Mouse (Mus musculus) small intestine, adult 2 months (tissue): Measurements from ENCODE around the gene Add3. TPM values are rescaled to one million over a fixed set of nuclear protein-coding genes. Genes with fewer than 3 reads are reported as not detected.

ENCODE experiments used
- H3K27ac ChIP-seq: fragments of 200-500 bp; 2 replicates; pipeline ENCODE4 v1.5.1; 2012; ENCODE audit warnings: low read depth, low read length, control low read depth, inconsistent platforms; ENCODE audit not compliant: insufficient read depth
- H3K27me3 ChIP-seq: fragments of 200-500 bp; 2 replicates; pipeline ENCODE4 v1.6.1; 2012; ENCODE audit warnings: mild to moderate bottlenecking, moderate library complexity, low read length, inconsistent platforms; ENCODE audit not compliant: control insufficient read depth, insufficient read depth
- H3K36me3 ChIP-seq: fragments of 200-500 bp; 2 replicates; pipeline ENCODE4 v1.6.1; 2012; ENCODE audit warnings: mild to moderate bottlenecking, low read length, control low read depth, inconsistent platforms; ENCODE audit not compliant: control insufficient read depth, insufficient read depth
- H3K4me1 ChIP-seq: fragments of 200-500 bp; 2 replicates; pipeline ENCODE4 v1.6.1; 2012; ENCODE audit warnings: low read length, inconsistent platforms, mixed read lengths; ENCODE audit not compliant: control insufficient read depth, insufficient read depth, insufficient read length
- H3K4me3 ChIP-seq: fragments of 200-500 bp; 2 replicates; pipeline ENCODE4 v1.5.1; 2012; ENCODE audit warnings: low read depth, mild to moderate bottlenecking, control low read depth, inconsistent platforms, low read length, moderate library complexity
- CTCF ChIP-seq: fragments of 200-500 bp; IDR thresholded peaks from 2 replicates; pipeline ENCODE4 v1.5.1; 2012; ENCODE audit warnings: low read depth, mild to moderate bottlenecking, control low read depth, inconsistent platforms, low read length, moderate library complexity, mixed read lengths; ENCODE audit not compliant: insufficient replicate concordance, insufficient read length; ENCODE audit errors: extremely low read depth
- POLR2A ChIP-seq: fragments of 200-500 bp; IDR thresholded peaks from 2 replicates; pipeline ENCODE4 v1.6.1; 2012; ENCODE audit warnings: low read depth, mild to moderate bottlenecking, control low read depth, inconsistent platforms, low read length, moderate library complexity
- WGBS: fragments of 180-500 bp; shearing (Covaris S2); methylation state at CpG from one replicate; pipeline ENCODE4 v1.1.7; 2018; 5-methylcytosine and 5-hydroxymethylcytosine counted together
- polyA plus RNA-seq: library from polyadenylated mRNA; depleted of rRNA; stranded (reverse); fragments of >200 nt; gene quantifications from 2 replicates; pipeline ENCODE4 v1.2.3, GENCODE M21; 2012

Gene Add3
- polyA plus RNA-seq, 1 experiment = 20.2 TPM

DNA sequence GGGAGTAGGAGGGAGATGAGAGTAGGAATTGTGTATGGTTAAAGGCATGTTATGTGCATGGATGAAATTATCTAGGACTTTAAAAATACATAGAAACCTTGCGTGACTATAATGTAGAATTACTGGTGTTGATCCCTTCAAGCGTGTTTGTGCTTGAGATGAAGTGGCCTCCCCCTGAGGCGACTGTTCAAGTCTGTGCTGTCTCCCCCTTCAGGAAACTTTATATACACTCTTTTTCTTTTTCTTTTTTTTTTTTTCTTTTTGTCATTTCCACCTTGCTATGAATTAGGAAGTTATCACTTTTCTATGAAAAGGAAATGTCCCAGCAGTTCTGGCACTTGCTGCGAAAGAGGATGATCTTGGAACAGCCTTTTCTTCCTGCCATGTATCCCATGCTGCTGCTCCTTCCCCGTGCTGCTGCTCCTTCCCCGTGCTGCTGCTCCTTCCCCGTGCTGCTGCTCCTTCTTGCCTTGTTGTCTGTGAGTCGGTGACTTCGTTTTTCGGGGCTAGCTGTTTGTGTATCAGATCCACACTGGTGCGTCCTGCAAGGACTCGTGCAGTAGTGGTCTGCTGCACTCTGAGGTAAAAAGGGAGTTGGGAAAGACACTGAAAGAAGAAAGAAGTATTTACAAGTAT lies 40.0 kb downstream of the Add3 start:
- no peak overlapping the region for H3K27ac ChIP-seq
- WGBS = 74% methylated on average over 12 of the region's 12 CpGs

DNA sequence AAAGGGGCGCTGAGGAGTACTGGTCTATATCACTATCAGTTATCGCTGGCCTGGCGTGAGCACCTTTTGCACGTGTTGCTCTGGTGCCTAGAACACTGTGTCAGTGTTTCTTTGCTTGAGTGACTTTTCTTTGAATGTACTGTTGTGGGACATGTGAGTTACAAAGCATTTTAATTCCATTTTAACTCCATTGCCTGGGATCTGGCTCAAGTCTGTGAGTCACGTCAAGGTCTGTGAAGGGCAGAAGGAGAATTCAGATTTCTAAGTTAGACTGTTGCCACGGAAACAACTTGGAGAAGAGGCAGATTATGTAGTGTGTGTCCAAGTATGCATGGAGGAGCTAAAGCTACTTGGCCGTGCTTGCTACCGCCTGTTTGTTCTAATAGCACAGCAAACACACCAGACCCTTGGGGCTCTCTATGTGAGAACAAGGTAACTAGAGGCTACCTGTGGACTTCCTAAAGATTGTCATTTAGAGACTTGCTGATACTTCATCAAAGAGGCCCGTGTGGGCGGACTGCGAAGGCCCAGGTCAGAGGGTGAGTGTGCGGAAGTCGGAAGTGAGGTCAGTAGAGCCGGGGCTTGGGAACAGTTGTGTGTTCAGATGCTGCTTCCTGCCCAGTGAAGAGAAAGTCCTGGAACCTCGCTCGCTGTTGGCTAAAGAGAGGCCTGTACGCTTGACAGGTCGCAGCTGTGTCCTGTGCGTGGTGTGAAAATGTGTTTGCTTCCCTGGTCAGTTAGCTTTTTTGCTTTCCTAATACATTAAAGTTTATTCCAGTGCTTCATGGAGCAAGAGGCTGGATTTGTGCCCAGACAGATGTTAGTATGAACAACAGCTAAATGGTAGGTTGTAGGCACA lies 41.0 kb downstream of the Add3 start:
- H3K27ac ChIP-seq = peak overlapping the region; percentile 18; the same call in 1 of the 2 replicates

More for the DNA sequence above, 40.0 kb downstream of the Add3 start:
- Histone ChIP-seq H3K4me1 (peaks cover 19% of the 10 kb centered on the region; the same call in 1 of the 2 replicates), H3K27me3 (no peaks in the 10 kb centered on the region), H3K36me3 (no peaks in the 10 kb centered on the region), H3K4me3 (no peak overlapping the region)
- TF ChIP-seq POLR2A = no peak
- no peak for TF ChIP-seq CTCF

DNA sequence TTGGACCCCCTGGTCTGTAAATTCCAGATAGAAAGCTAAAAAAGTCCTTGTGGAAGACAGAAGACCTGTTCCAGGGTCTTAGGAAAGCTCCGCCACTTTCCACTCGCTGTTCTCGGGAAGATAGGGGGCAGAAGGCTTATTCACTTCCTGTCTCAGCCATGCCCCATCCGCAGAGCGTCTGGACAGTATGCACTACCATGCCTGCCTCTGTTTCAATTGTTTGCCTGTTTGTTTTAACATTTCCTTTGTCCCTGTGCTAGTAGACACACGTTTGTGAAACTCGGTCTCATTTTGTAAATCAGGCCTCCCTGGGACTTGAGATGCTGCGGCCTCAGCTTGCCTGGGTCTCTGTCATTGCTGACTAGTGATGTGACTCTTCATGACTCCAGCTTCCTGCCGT lies 43.4 kb downstream of the Add3 start:
- Histone ChIP-seq H3K4me3 (no peak overlapping the region), H3K36me3 (no peaks in the 10 kb centered on the region), H3K4me1 (peaks cover 22% of the 10 kb centered on the region; the same call in 1 of the 2 replicates), H3K27ac (peak overlapping the region; percentile 36; the same call in 1 of the 2 replicates), H3K27me3 (no peaks in the 10 kb centered on the region)
- TF ChIP-seq CTCF (no peak), POLR2A (no peak)
- WGBS = 64% methylated on average over 9 of the region's 9 CpGs

More for the DNA sequence above, 41.0 kb downstream of the Add3 start:
- TF ChIP-seq POLR2A (no peak), CTCF (no peak)
- H3K36me3 ChIP-seq = no peaks in the 10 kb centered on the region
- 74% methylated on average over 19 of the region's 19 CpGs for WGBS
- peaks cover 19% of the 10 kb centered on the region; the same call in 1 of the 2 replicates for H3K4me1 ChIP-seq
- H3K4me3 ChIP-seq = no peak overlapping the region
- no peaks in the 10 kb centered on the region for H3K27me3 ChIP-seq

DNA sequence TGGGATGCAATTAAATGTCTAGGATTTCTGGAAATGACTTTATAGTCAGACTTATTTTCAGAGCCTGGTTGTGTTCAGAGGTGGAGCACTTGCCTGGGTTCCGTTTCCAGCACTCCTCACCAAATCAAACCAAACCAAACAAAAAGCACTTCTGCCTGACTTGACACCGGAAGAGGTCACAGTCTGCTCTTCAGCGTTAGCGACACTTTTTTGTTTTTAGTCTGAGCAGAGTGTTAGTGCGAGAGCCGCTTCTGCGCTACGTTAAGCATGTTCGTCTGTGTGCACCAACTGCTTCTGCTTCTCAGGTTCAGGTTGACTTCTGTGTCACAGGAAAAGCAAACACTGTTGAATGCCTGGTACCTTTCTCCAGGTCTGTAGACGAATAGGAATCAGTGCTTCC lies 44.0 kb downstream of the Add3 start:
- H3K4me1 ChIP-seq = peaks cover 22% of the 10 kb centered on the region; the same call in 1 of the 2 replicates
- H3K4me3 ChIP-seq = no peak overlapping the region
- 44% methylated on average over 10 of the region's 10 CpGs for WGBS
- TF ChIP-seq CTCF (no peak), POLR2A (0 out of 2 replicates have a peak, but pooled peaks have one; percentile 10)
- no peaks in the 10 kb centered on the region for H3K27me3 ChIP-seq
- H3K27ac ChIP-seq = peak overlapping the region; percentile 50
- no peaks in the 10 kb centered on the region for H3K36me3 ChIP-seq

DNA sequence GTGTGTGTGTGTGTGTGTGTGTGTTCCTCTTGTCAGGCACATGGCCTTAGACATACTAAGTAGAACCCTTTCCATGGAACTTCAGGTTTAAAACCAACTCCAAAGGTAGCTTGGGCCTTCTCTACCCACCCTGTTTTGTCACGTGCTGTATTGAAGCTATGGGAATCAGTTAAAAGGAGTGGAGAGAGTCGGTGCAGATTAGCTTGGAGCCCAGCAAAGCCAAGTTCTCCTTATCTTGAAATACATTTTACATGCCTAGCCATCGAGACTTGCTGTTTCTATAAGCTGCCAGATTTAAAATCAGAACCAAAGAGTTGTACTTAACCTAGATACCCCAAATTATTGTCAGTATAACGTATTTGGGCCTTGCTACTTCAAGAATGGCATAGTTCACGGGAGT lies 44.7 kb downstream of the Add3 start:
- WGBS = 35% methylated on average over 5 of the region's 5 CpGs

DNA sequence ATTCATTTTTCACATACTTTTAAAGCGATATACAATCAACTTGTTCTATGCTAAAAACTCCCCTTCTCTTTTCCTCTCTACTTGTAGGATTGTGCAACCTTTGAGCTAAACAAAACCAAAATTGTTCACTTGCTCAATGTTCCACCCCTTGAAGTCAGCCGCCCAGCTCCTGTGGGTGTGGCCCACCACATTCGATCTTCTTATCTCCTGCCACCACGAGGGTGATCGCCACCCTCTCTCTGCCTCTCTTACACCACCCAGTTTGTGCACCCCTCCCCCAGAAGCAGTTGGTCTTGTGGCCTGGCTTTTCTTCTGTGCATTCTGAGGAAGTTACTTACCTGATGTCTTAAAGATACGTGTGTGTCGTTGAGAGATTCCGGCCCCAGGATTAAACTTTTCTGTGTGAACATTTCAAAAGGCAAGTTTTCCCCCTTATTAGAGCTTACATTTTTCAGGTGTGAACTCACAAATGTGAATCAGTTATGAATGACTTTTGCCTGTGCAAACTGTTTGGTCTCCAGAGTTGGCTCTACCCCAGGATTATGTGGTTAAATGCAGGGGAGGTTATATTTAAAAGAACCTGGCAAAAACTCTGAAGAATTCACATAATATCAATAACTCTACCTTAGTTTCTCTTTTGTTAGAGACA lies 45.4 kb downstream of the Add3 start:
- Histone ChIP-seq H3K27me3 (no peaks in the 10 kb centered on the region), H3K36me3 (no peaks in the 10 kb centered on the region), H3K4me3 (no peak overlapping the region), H3K27ac (no peak overlapping the region), H3K4me1 (peaks cover 22% of the 10 kb centered on the region; the same call in 1 of the 2 replicates)
- 18% methylated on average over 8 of the region's 8 CpGs for WGBS
- TF ChIP-seq POLR2A = no peak
- TF ChIP-seq CTCF = no peak

More for the DNA sequence above, 44.7 kb downstream of the Add3 start:
- Histone ChIP-seq H3K36me3 (no peaks in the 10 kb centered on the region), H3K4me3 (no peak overlapping the region), H3K27ac (peak overlapping the region; percentile 38; the same call in 1 of the 2 replicates), H3K27me3 (no peaks in the 10 kb centered on the region), H3K4me1 (peaks cover 22% of the 10 kb centered on the region; the same call in 1 of the 2 replicates)
- TF ChIP-seq POLR2A = no peak
- no peak for TF ChIP-seq CTCF
